Mouse (Mus musculus): ENCODE measurements at regions not wholly inside any gene's neighbourhood (a gene's known extent, or its start where the extent isn't known, plus 50 kb on each side); places are given as distances from the start of the nearest gene placed in this dataset.

DNA sequence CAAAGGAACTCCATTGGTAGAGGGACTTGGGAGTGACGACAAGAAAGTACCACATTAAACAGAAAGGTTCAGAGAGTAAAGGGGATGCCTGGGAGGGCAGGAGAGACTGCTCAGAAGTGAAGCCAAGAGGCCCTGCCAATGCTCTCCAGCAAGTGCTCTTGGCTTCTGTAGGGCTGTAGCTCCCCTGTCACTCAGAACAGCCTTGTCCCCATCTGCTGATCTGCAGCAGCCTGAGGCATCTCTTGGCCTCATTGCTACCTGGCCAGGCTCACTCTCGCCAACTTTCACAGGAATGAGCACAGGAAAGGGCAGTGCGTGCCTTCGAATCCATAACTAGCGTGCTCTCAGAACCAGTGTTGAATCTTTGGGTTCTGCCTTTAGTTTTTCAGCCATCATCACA is 205.2 kb upstream of the Gm10295 start:
- 94% methylated on average over 5 of the region's 5 CpGs for WGBS
- H3K4me2 ChIP-seq (ENCODE audit: low read depth, low read length), result no peak overlapping the region
- H3K9me3 ChIP-seq (ENCODE audit: control insufficient read depth, low read length), result no peaks in the 10 kb centered on the region
- H3K4me1 ChIP-seq (replicated peaks; ENCODE audit: control insufficient read depth, insufficient read depth, low read length), result peaks cover 5% of the 10 kb centered on the region; the same call in 1 of the 2 replicates
- no peak overlapping the region for H3K9ac ChIP-seq (ENCODE audit: low read length)
- H3K27me3 ChIP-seq (ENCODE audit: control insufficient read depth, insufficient read depth, low read depth, low read length), result no peaks in the 10 kb centered on the region
- no peak overlapping the region for H3K4me3 ChIP-seq (ENCODE audit: low read length)
- ATAC-seq (ENCODE audit: low read depth), result no peak
- no peaks in the 10 kb centered on the region for H3K36me3 ChIP-seq (ENCODE audit: control insufficient read depth, insufficient read depth, low read length)
- no peak overlapping the region for H3K27ac ChIP-seq (ENCODE audit: low read length)

DNA sequence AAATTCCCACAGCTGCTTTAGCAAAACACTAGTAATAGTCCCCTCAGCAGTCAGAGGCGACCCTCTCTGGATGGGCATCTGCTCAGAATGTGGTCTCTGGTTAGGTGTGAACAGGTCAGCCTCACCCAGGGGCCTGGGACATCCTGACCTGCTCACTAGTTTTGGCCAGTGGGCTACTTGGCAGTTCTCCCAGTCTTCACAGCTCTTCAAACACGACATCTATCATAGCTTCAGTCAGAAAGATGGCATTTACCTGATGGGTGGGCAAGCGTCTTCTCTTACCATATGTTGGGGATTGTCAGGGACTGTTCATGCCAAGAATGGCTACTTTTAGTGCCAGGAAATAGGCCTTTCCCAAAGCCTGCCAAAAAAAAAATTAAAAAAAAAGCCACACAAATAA is 204.2 kb upstream of the Gm10295 start:
- WGBS, result 83% methylated on average over 3 of the region's 3 CpGs
- H3K9me3 ChIP-seq (ENCODE audit: control insufficient read depth, low read length), result no peaks in the 10 kb centered on the region
- peaks cover 5% of the 10 kb centered on the region; the same call in 1 of the 2 replicates for H3K4me1 ChIP-seq (replicated peaks; ENCODE audit: control insufficient read depth, insufficient read depth, low read length)
- H3K4me2 ChIP-seq (ENCODE audit: low read depth, low read length), result no peak overlapping the region
- H3K27ac ChIP-seq (ENCODE audit: low read length), result no peak overlapping the region
- H3K36me3 ChIP-seq (ENCODE audit: control insufficient read depth, insufficient read depth, low read length), result no peaks in the 10 kb centered on the region
- H3K9ac ChIP-seq (ENCODE audit: low read length), result no peak overlapping the region
- no peak for ATAC-seq (ENCODE audit: low read depth)
- no peak overlapping the region for H3K4me3 ChIP-seq (ENCODE audit: low read length)
- no peaks in the 10 kb centered on the region for H3K27me3 ChIP-seq (ENCODE audit: control insufficient read depth, insufficient read depth, low read depth, low read length)

DNA sequence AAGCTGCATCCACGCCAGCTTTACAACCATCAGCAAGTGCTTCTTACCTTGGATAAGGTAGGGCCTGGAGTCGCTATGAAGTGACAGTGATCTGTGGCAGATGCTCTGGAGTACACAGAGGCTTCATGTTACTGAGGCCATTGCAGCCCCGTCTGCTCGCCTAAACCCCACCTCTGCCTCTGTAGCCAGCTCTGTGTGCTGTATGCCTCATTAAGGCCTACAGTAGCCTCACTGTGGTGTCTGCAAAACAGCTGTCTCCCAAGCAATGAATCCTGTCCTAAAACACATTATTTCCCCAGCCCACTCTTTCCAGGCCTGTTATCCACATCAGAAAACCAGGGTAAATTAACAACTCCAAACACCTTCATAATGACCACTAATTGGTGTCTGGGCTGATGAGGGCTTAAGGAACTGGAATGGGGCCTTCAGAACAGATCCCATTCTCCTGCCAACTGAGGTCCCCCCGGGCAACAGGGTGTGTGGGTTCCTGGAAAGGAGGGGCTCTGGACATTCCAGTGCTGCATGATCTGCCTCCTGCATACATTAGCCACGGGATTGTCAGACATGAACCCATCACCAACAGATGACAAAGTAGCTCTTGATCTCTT is 195.4 kb upstream of the Gm10295 start:
- 71% methylated on average over 6 of the region's 6 CpGs for WGBS
- H3K27me3 ChIP-seq (ENCODE audit: control insufficient read depth, insufficient read depth, low read depth, low read length), result no peaks in the 10 kb centered on the region
- H3K4me3 ChIP-seq (ENCODE audit: low read length), result no peak overlapping the region
- no peak overlapping the region for H3K9ac ChIP-seq (ENCODE audit: low read length)
- no peak overlapping the region for H3K4me2 ChIP-seq (ENCODE audit: low read depth, low read length)
- H3K9me3 ChIP-seq (ENCODE audit: control insufficient read depth, low read length), result no peaks in the 10 kb centered on the region
- H3K4me1 ChIP-seq (replicated peaks; ENCODE audit: control insufficient read depth, insufficient read depth, low read length), result no peaks in the 10 kb centered on the region
- H3K27ac ChIP-seq (ENCODE audit: low read length), result no peak overlapping the region
- ATAC-seq (ENCODE audit: low read depth), result no peak
- no peaks in the 10 kb centered on the region for H3K36me3 ChIP-seq (ENCODE audit: control insufficient read depth, insufficient read depth, low read length)

DNA sequence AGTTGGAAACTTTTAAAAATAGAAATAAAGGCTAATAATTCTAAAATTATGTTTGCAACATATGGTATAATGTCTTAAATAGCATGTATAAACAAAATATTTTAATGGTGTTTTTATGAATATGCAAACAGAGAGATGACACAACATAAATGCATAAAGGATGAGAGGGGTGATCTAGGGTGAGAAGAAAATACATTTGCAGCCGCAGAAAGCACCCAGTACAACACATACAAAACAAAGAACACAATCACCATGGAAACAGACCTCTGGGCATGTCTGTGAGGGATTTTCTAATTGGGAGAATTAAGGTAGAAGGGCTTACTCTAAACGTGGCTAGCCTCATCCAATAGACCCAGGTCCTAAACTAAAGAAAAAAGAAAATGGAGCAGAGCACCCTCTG is 190.2 kb upstream of the Gm10295 start:
- no peak overlapping the region for H3K4me3 ChIP-seq (ENCODE audit: low read length)
- no peaks in the 10 kb centered on the region for H3K9me3 ChIP-seq (ENCODE audit: control insufficient read depth, low read length)
- WGBS, result 68% methylated on average over 2 of the region's 2 CpGs
- no peak for ATAC-seq (ENCODE audit: low read depth)
- H3K27ac ChIP-seq (ENCODE audit: low read length), result no peak overlapping the region
- H3K4me2 ChIP-seq (ENCODE audit: low read depth, low read length), result no peak overlapping the region
- no peaks in the 10 kb centered on the region for H3K36me3 ChIP-seq (ENCODE audit: control insufficient read depth, insufficient read depth, low read length)
- no peaks in the 10 kb centered on the region for H3K27me3 ChIP-seq (ENCODE audit: control insufficient read depth, insufficient read depth, low read depth, low read length)
- no peaks in the 10 kb centered on the region for H3K4me1 ChIP-seq (replicated peaks; ENCODE audit: control insufficient read depth, insufficient read depth, low read length)
- no peak overlapping the region for H3K9ac ChIP-seq (ENCODE audit: low read length)

DNA sequence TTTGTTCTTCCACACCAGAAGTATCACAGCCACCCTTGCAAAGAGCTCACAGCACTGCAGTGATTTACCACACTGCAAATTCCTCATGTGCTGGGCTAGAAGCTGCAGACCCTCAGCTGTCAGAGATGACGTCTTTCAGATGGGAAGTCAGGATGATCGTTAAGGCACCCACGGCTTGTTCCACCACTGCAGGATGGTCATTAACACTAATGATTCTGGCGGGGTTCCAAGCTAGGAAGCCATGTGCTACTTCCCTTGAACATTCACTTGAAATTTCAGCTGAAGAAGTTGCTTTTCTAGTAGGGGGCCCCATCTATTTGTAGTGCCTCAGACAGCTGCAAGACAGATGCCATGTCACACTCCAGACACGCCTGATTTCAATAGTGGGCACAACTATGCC is 181.8 kb upstream of the Gm10295 start:
- Histone ChIP-seq H3K27me3 (ENCODE audit: control insufficient read depth, insufficient read depth, low read depth, low read length) (no peaks in the 10 kb centered on the region), H3K27ac (ENCODE audit: low read length) (peak overlapping the region; percentile 34), H3K4me1 (replicated peaks; ENCODE audit: control insufficient read depth, insufficient read depth, low read length) (peaks cover 24% of the 10 kb centered on the region), H3K9ac (ENCODE audit: low read length) (no peak overlapping the region), H3K9me3 (ENCODE audit: control insufficient read depth, low read length) (no peaks in the 10 kb centered on the region), H3K4me2 (ENCODE audit: low read depth, low read length) (no peak overlapping the region), H3K4me3 (ENCODE audit: low read length) (no peak overlapping the region), H3K36me3 (ENCODE audit: control insufficient read depth, insufficient read depth, low read length) (no peaks in the 10 kb centered on the region)
- peak; percentile 74 for ATAC-seq (ENCODE audit: low read depth)
- WGBS, result 14% methylated on average over 5 of the region's 5 CpGs

DNA sequence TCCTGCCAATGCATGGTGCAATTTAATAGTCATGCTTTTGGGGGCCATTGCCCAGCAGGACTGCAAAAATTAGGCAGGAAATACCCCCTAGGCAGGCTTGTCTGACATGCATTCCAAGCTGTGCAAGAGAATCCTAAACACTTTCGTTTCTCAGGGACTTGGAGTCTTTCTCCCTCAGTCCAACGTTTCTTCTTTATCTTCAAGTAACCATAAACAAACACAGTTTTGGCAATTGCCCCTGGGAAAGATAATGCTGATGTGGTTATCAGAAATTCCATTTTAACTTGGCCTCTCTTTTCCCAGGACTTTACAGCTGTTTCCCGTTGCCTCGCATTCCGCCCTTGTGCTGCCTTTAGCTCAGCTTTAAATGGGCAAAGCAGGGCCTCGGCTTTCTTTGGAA is 180.2 kb upstream of the Gm10295 start:
- H3K9me3 ChIP-seq (ENCODE audit: control insufficient read depth, low read length), result no peaks in the 10 kb centered on the region
- WGBS, result 11% methylated on average over 6 of the region's 6 CpGs
- H3K27ac ChIP-seq (ENCODE audit: low read length), result peak overlapping the region; percentile 88
- H3K9ac ChIP-seq (ENCODE audit: low read length), result no peak overlapping the region
- H3K4me3 ChIP-seq (ENCODE audit: low read length), result 0 out of 2 replicates have a peak overlapping the region, but pooled peaks have one; percentile 6
- H3K36me3 ChIP-seq (ENCODE audit: control insufficient read depth, insufficient read depth, low read length), result no peaks in the 10 kb centered on the region
- H3K4me2 ChIP-seq (ENCODE audit: low read depth, low read length), result peak overlapping the region; percentile 27
- peak; percentile 82 for ATAC-seq (ENCODE audit: low read depth)
- H3K27me3 ChIP-seq (ENCODE audit: control insufficient read depth, insufficient read depth, low read depth, low read length), result no peaks in the 10 kb centered on the region
- peaks cover 24% of the 10 kb centered on the region for H3K4me1 ChIP-seq (replicated peaks; ENCODE audit: control insufficient read depth, insufficient read depth, low read length)

DNA sequence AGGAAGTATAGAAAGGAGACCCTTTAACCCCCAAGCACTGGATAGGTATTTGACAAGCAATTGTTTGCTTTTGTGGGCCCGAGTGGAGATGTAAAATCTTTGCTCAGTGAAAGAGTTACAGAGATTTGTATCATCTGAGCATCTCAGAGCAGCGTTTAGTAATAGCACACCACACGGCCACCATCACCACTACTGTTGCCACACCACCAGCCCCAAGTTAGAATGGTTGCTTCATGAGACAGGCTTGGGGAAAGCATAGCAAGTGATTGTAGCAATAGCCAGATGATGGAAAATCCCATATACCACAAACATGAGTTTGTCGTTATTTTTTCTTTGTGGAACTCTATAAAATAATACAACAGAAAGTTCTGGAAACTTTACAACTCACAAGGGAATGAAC is 179.6 kb upstream of the Gm10295 start:
- H3K4me2 ChIP-seq (ENCODE audit: low read depth, low read length), result no peak overlapping the region
- no peaks in the 10 kb centered on the region for H3K9me3 ChIP-seq (ENCODE audit: control insufficient read depth, low read length)
- H3K27me3 ChIP-seq (ENCODE audit: control insufficient read depth, insufficient read depth, low read depth, low read length), result no peaks in the 10 kb centered on the region
- H3K9ac ChIP-seq (ENCODE audit: low read length), result no peak overlapping the region
- 55% methylated on average over 4 of the region's 4 CpGs for WGBS
- H3K4me3 ChIP-seq (ENCODE audit: low read length), result no peak overlapping the region
- peaks cover 24% of the 10 kb centered on the region for H3K4me1 ChIP-seq (replicated peaks; ENCODE audit: control insufficient read depth, insufficient read depth, low read length)
- H3K36me3 ChIP-seq (ENCODE audit: control insufficient read depth, insufficient read depth, low read length), result no peaks in the 10 kb centered on the region
- H3K27ac ChIP-seq (ENCODE audit: low read length), result peak overlapping the region; percentile 88
- ATAC-seq (ENCODE audit: low read depth), result no peak

DNA sequence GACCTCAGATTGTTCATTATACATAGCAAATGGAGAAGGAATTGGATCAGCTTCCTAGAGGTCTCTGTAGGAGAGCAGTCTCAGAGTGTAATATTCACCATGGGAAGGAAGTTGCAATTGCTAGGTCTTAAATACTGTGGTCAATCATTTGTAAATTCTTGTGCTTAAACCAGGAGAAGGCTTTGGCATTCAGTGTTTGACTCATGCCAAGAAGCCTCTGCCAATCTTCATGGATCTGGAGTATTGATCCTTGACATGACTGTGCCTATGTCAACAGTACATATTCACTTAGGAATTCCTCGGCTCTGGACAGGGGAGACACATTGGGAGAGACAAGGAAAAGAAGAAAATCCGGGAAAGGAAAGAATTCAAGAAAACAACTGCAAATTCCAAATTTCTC is 174.9 kb upstream of the Gm10295 start:
- H3K27ac ChIP-seq (ENCODE audit: low read length), result no peak overlapping the region
- H3K9ac ChIP-seq (ENCODE audit: low read length), result no peak overlapping the region
- no peaks in the 10 kb centered on the region for H3K36me3 ChIP-seq (ENCODE audit: control insufficient read depth, insufficient read depth, low read length)
- no peaks in the 10 kb centered on the region for H3K27me3 ChIP-seq (ENCODE audit: control insufficient read depth, insufficient read depth, low read depth, low read length)
- no peak overlapping the region for H3K4me3 ChIP-seq (ENCODE audit: low read length)
- peaks cover 8% of the 10 kb centered on the region; the same call in 1 of the 2 replicates for H3K4me1 ChIP-seq (replicated peaks; ENCODE audit: control insufficient read depth, insufficient read depth, low read length)
- no peak for ATAC-seq (ENCODE audit: low read depth)
- no peak overlapping the region for H3K4me2 ChIP-seq (ENCODE audit: low read depth, low read length)
- WGBS, result 67% methylated on average over 2 of the region's 2 CpGs
- no peaks in the 10 kb centered on the region for H3K9me3 ChIP-seq (ENCODE audit: control insufficient read depth, low read length)

DNA sequence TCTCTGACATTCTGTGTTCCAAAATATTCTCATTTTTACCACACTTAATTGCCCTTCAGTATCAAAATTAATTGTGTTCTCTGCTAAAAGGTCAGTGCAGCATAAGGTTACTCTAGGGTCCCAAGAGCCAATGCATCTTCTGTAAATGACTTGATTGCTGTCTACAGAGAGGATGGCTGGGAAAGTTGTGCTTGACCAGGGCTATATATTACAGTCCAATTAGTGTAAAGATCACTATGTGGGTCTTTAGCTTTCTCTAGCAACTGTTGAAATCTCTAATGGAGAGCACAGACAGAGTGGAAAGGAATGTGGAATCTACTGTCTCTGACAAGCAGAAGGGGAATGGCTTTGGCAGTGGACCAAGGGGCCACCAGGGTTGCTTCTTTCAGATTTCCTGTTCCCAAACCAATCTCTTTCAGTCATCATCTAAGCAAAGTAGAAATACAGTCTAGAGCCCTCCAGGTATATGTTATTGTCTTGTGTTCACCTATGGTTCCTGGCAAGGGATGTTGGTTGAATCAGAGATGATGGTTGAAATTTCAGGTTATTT is 173.4 kb upstream of the Gm10295 start:
- Histone ChIP-seq H3K27ac (ENCODE audit: low read length) (no peak overlapping the region), H3K4me3 (ENCODE audit: low read length) (no peak overlapping the region), H3K4me2 (ENCODE audit: low read depth, low read length) (no peak overlapping the region), H3K36me3 (ENCODE audit: control insufficient read depth, insufficient read depth, low read length) (no peaks in the 10 kb centered on the region), H3K27me3 (ENCODE audit: control insufficient read depth, insufficient read depth, low read depth, low read length) (no peaks in the 10 kb centered on the region), H3K9ac (ENCODE audit: low read length) (no peak overlapping the region), H3K9me3 (ENCODE audit: control insufficient read depth, low read length) (no peaks in the 10 kb centered on the region), H3K4me1 (replicated peaks; ENCODE audit: control insufficient read depth, insufficient read depth, low read length) (peaks cover 2% of the 10 kb centered on the region; the same call in 1 of the 2 replicates)
- ATAC-seq (ENCODE audit: low read depth), result 0 out of 2 replicates have a peak, but pooled peaks have one; percentile 47

Measured in lung, embryonic 16.5 days (tissue).